Mouse (Mus musculus): ENCODE measurements around the gene Ppt1. TPM values are rescaled to one million over a fixed set of nuclear protein-coding genes. Genes with fewer than 3 reads are reported as not detected.
"Not testable (repeated sequence)": the region's sequence is repeated elsewhere in the genome, so short reads cannot be mapped to it uniquely, and the experiment has no call there.

Ppt1 gene
- total RNA-seq (2022), result 100 to 1,000 TPM in 2 of 4 experiments, 10 to 100 TPM in 2; 71.3 to 138 (median 106) TPM

- peak; percentile 75 for DNase-seq
Observed at GRCm38 (mm10) chr4:122835530-122836402, at the start of gene Ppt1. Gene Ppt1 (plus strand): TSS chr4:122836242.

GRCm38 (mm10) chr4:122789335-122790089 lies 46.5 kb upstream of the Ppt1 start:
- DNase-seq, result no peak

- DNase-seq, result peak; percentile 41
Observed at GRCm38 (mm10) chr4:122808108-122808507, 27.9 kb upstream of the Ppt1 start.

DNA sequence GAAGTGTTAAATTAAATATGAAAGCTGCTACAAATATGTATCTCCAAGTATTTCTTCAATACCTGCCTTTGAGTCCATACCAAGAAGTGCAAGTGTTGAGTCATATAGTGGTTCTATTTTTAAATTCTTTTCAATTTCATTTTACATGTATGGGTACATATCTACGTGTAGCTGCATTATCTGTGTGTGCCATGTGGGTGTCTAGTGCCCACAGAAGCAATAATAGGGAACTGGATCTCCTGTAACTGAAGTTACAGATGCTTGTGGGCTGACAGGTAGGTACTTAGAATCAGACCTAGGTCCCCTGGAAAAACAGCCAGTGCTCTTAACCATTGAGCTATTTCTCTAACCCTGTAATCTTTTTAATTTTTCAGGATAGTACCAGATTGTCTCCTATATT lies 24.9 kb upstream of the Ppt1 start:
- no peak for DNase-seq

DNA sequence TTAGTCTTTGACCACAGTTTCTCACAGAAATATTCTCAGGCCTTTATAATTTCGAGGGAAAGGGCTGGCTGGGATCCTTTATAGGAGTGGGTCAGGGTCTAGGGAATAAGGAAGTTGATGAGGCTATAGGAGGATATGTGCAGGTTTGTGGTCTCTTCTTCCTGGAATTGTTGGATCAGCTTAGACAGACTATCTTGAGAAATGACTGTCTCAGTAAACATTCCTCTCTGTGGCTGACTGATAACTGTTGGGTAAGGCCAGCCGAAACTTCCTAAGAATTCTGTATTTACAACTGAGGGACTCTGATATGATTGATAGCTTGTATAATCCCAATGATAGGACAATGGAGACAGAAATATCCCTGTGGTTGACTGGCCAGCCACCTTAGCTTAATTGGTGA lies 24.2 kb upstream of the Ppt1 start:
- DNase-seq, result no peak

- no peak for DNase-seq
Observed at GRCm38 (mm10) chr4:122816202-122816601, 19.8 kb upstream of the Ppt1 start.

GRCm38 (mm10) chr4:122820941-122821340 lies 15.1 kb upstream of the Ppt1 start:
- DNase-seq, result not testable (repeated sequence)

DNA sequence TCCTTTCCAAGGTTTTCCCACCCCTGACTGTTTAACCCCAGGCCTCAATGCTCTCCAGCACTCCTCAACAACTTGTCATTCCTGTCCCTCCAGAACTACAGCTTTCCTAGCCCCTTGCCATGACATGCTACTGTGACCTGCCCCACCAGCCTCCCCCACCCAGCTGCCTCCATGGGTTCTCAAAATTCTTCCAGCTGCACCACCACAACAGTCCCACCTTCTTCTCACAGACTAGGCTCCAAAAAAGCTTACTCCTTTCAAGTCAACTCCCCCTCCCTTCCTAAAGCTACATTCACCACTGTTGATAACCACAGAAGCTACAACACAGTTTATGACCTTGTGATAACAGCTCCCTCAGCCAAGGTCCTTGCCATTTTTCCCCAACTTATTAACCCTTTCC lies 8.4 kb upstream of the Ppt1 start:
- DNase-seq, result no peak

- no peak for DNase-seq
Observed at GRCm38 (mm10) chr4:122829339-122829738, 6.7 kb upstream of the Ppt1 start.

DNA sequence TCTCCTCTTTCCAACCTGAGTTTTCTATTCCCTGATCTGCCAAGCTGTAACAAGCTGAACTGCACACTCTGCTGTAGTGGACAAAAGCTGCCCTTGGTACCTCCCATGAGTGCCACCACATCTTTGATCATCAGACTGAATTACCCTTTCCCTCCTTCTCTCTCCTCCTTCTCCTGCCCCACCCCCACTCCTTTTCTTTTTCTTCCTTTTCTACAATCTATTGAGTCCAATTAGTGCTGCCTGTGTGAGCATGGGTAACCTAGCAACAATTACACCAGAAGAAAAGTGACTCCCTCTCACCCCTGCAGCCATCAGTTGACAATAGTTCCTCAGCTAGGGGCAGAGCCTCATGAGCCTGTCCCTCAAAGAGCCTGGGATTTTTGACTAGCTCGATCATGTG lies 4.2 kb upstream of the Ppt1 start:
- DNase-seq, result no peak

- no peak for DNase-seq
Observed at GRCm38 (mm10) chr4:122836403-122836775, 347 bp downstream of the Ppt1 start.

- no peak for DNase-seq
Observed at GRCm38 (mm10) chr4:122837180-122837730, 1.2 kb downstream of the Ppt1 start.

GRCm38 (mm10) chr4:122837994-122838393 lies 2.0 kb downstream of the Ppt1 start:
- DNase-seq, result no peak

GRCm38 (mm10) chr4:122838416-122838815 lies 2.4 kb downstream of the Ppt1 start:
- DNase-seq, result no peak

- DNase-seq, result peak; percentile 26
Observed at GRCm38 (mm10) chr4:122848150-122848621, 12.1 kb downstream of the Ppt1 start.

GRCm38 (mm10) chr4:122851535-122851934 lies 15.5 kb downstream of the Ppt1 start:
- no peak for DNase-seq

DNA sequence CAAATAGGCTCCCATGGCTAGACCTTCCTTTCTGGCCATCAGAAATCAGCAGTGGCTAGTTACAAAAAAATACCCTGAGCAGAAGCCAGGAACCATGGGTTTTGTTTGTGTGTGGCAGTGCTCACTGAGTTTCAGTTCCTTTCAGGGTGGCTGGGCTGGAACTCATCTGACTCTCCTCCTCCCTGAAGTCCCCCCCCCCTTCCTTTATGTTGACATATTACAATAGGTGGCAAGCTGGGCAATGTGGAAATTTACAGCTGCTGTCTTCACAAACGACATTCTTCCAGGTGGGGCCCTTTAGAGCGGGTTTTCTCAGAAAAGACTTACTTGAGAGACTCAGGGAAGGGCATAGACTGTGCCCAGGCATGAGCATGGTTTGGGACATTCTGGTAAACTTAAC lies 17.6 kb downstream of the Ppt1 start:
- no peak for DNase-seq

DNA sequence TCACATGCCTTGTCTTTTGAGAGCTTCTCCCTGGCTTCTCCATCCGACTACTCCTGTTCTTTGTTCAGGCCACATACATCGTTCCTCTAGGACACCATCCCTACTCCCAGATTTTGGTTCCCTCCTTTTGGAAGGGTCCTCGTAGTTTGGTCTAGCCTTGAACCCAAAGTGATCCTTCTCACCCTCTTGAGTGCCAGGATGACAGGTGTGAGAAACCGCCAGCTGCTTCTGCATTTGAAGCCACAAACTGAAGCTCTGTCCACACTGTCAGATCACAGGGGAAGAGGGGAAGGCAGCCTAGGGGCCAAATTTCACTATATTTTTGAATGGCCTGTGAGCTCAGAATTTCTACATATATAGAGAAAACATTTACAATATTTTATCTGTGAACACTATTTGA lies 18.7 kb downstream of the Ppt1 start:
- no peak for DNase-seq

DNA sequence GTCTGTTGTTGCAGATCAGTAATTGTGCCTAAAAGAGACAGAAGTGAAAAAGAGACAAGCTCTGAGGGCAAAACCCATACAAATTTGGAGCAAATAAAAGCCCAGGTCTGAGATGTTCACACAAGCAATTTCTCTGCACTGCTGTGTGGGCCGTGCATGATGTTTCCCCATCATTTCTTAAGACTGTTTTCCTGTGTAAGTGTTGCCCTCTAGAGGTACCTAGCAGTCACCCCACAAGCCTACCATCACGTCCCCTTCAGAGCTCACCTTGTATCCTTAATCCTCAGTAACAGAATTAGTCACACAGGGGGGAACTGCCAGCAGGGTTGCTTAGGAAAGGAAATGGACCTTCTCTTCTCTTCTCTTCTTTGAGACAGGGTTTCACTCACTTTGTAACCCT lies 21.9 kb downstream of the Ppt1 start:
- no peak for DNase-seq

DNA sequence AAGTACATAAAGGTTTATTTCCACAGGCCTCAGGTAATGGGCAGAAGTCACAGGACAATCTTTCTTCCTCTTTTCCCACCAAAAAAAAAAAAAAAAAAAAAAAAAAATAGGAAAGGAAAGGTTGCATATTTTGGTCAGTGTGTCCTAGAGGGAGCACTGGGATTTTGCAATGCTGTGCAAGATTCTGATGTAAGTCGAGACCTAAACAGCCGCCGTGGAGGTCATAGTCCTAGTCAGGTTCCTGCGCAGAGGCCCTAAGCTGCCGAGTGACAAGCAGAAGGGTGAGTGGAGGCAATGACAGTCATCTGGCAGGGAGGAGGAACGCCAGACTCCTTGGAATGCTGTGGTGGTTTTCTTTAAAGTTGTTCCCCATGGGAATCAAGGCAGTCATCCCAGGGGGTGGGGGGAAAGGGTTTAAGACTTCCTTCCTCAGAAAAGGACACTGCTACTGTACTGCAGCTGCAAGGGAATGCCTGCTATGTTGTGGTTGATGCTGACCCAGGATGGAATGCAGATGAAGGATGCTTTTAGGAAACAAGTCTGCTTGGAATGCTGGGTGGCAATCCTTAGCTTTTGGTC lies 23.1 kb downstream of the Ppt1 start:
- no peak for DNase-seq

DNA sequence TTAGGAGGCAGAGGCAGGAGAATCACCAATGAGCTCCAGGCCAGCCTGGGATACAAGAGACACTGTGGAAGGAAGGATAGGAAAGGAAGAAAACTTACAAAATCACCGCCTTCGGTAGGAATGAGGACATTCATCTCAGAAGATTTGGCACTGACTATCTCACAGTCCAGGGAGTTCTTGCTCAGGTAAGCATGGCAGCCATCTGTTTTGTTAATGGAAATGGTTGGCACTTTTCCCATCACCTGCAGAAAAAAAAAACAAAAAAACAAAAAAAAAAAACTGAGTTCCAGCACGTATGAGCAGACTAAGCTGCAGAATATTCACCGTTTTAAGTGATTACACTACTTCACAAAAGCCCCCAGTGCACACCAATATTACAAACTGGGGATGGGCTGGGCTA lies 25.8 kb downstream of the Ppt1 start:
- DNase-seq, result no peak

- no peak for DNase-seq
Observed at GRCm38 (mm10) chr4:122868041-122868440, 32.0 kb downstream of the Ppt1 start.

GRCm38 (mm10) chr4:122870027-122870426 lies 34.0 kb downstream of the Ppt1 start:
- DNase-seq, result no peak

All from adrenal gland, adult 8-10 months (tissue).